In the genomic region with DNA sequence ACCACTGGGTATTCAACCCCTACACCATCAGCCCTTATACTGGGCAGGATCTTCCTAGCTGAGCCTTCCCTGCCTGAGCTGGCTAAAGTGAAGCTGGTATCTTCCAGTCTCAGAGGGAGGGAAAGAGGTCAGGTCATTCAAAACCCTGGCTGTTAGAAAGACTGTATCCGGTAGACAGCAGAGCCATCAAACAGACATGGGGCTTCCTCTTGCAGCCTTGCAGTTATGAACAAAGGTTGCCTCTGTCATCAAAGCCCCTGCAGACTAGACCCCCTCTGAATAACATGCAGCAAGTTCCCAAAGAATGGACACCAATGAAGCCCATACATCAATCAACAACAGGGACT, we compare ENCODE assay signal across 8 mouse cellular contexts.
DNase-seq lines count a peak whose midpoint lies in the region; ATAC-seq lines count a peak whose summit lies in the region.

No protein-coding gene starts in this region.

- H3K27ac ChIP-seq in heart, embryonic 13.5 days (replicated peaks), result peak overlapping the region; percentile 83
- peak overlapping the region; percentile 57 for H3K27ac ChIP-seq in embryonic facial prominence, embryonic 12.5 days

- DNase-seq in heart, adult 11 months, result no peak
- DNase-seq in mesoderm, embryonic 11.5 days (ENCODE audit: low read depth, low spot score), result peak; percentile 23
- DNase-seq in gastrocnemius, adult 8-10 months (ENCODE audit: low spot score in 2 of 2), result no peak

- no peaks in the 10 kb centered on the region for H3K9me3 ChIP-seq in heart, embryonic 13.5 days
- H3K9me3 ChIP-seq in megakaryocyte, embryonic 14.5 days, result no peaks in the 10 kb centered on the region
- no peaks in the 10 kb centered on the region for H3K9me3 ChIP-seq in embryonic facial prominence, embryonic 12.5 days

- 49% methylated on average over 1 of the region's 1 CpGs for WGBS in heart, embryonic 13.5 days
- 22% methylated on average over 1 of the region's 1 CpGs for WGBS in embryonic facial prominence, embryonic 12.5 days

- no peak overlapping the region for H3K4me2 ChIP-seq in heart, embryonic 13.5 days
- H3K4me2 ChIP-seq in embryonic facial prominence, embryonic 12.5 days (replicated peaks), result no peak overlapping the region

- no peaks in the 10 kb centered on the region for H3K27me3 ChIP-seq in heart, embryonic 13.5 days (replicated peaks)
- no peaks in the 10 kb centered on the region for H3K27me3 ChIP-seq in megakaryocyte, embryonic 14.5 days (replicated peaks)
- H3K27me3 ChIP-seq in embryonic facial prominence, embryonic 12.5 days, result no peaks in the 10 kb centered on the region

- no peak overlapping the region for H3K4me3 ChIP-seq in heart, embryonic 13.5 days
- H3K4me3 ChIP-seq in megakaryocyte, embryonic 14.5 days (replicated peaks), result peak overlapping the region; percentile 90
- H3K4me3 ChIP-seq in embryonic facial prominence, embryonic 12.5 days, result no peak overlapping the region

- no peaks in the 10 kb centered on the region for H3K36me3 ChIP-seq in heart, embryonic 13.5 days
- H3K36me3 ChIP-seq in megakaryocyte, embryonic 14.5 days (replicated peaks; ENCODE audit: low read length), result peaks cover 15% of the 10 kb centered on the region
- no peaks in the 10 kb centered on the region for H3K36me3 ChIP-seq in embryonic facial prominence, embryonic 12.5 days

- ATAC-seq in heart, embryonic 13.5 days (ENCODE audit: extremely low read depth, insufficient number of reproducible peaks, low FRiP score, low TSS enrichment), result no peak
- ATAC-seq in megakaryocyte, adult 5-6 weeks (ENCODE audit: poor library complexity, severe bottlenecking), result no peak
- no peak for ATAC-seq in embryonic facial prominence, embryonic 12.5 days (ENCODE audit: insufficient number of reproducible peaks, insufficient read depth, low FRiP score, low TSS enrichment)
- no peak for ATAC-seq in activated CD4-positive, CD25-positive, alpha-beta regulatory T cell, adult 4 months

- H3K9ac ChIP-seq in heart, embryonic 13.5 days, result peak overlapping the region; percentile 56
- no peak overlapping the region for H3K9ac ChIP-seq in embryonic facial prominence, embryonic 12.5 days

- H3K4me1 ChIP-seq in heart, embryonic 13.5 days, result peaks cover 45% of the 10 kb centered on the region
- H3K4me1 ChIP-seq in megakaryocyte, embryonic 14.5 days, result peaks cover 99% of the 10 kb centered on the region
- peaks cover 7% of the 10 kb centered on the region; the same call in 1 of the 2 replicates for H3K4me1 ChIP-seq in embryonic facial prominence, embryonic 12.5 days
